Mouse (Mus musculus) cortical plate, adult 2 months (tissue): ENCODE data around the gene Daxx.
"Not testable (repeated sequence)": the region's sequence is repeated elsewhere in the genome, so short reads cannot be mapped to it uniquely, and the experiment has no call there.

Experiments
- CTCF ChIP-seq: fragments of 200-500 bp; IDR thresholded peaks from 2 replicates; pipeline ENCODE4 v1.5.1; 2011; ENCODE audit warnings: mild to moderate bottlenecking, control low read depth, low read length; ENCODE audit not compliant: insufficient read depth; ENCODE audit errors: extremely low read depth
- POLR2A ChIP-seq: fragments of 200-500 bp; IDR thresholded peaks from 2 replicates; pipeline ENCODE4 v1.6.1; 2011; ENCODE audit warnings: mild to moderate bottlenecking, low read length, control low read depth; ENCODE audit not compliant: insufficient read depth; ENCODE audit errors: extremely low read depth

DNA sequence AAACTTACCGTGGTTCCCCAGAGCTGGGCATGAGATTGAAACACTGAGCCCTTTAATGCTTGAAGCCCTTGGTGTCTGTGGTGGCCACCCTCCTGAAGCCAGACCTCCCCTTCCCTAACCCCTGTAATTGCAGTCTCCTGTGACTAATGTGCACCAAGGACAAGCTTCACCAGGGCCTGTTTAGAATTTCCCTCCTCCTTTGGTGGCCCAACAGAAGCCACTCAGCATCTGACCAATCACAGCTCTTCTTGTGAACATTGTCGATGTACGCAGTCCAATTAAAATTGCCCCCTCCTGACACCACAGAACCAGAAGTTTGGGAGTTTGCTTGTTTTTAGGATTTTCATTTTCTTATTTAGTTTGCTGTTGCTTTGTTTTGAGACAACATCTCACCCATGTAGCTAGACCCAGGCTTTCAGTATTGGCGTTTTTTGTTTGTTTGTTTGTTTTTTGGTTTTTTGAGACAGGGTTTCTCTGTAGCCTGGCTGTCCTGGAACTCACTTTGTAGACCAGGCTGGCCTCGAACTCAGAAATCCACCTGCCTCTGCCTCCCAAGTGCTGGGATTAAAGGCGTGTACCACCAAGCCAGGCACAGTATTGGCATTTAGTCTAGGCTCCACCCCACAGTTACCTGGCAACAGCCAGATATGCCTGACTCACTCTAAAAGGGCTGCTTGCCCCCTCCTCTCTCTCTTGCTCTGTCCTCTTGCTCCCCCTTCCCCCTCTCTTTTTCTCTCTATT is 5.1 kb upstream of the Daxx start:
- not testable (repeated sequence) for TF ChIP-seq POLR2A, CTCF
